Mouse (Mus musculus) kidney, adult 2 months (tissue): ENCODE data around the gene Adcy7. TPM values are rescaled to one million over a fixed set of nuclear protein-coding genes. Genes with fewer than 3 reads are reported as not detected.

Experiments
- DNase-seq: peaks from one replicate; pipeline ENCODE4 v3.0.0; 2021
- H3K27ac ChIP-seq: fragments of 200-500 bp; 2 replicates; pipeline ENCODE4 v1.5.1; 2012; ENCODE audit warnings: low read depth, low read length, control low read depth, inconsistent platforms; ENCODE audit not compliant: insufficient read depth
- H3K27me3 ChIP-seq: fragments of 200-500 bp; replicated peaks from 2 replicates; pipeline ENCODE4 v1.6.1; 2012; ENCODE audit warnings: mild to moderate bottlenecking, moderate library complexity, low read length, inconsistent platforms; ENCODE audit not compliant: control insufficient read depth, insufficient read depth
- H3K36me3 ChIP-seq: fragments of 200-500 bp; 2 replicates; pipeline ENCODE4 v1.6.1; 2012; ENCODE audit warnings: mild to moderate bottlenecking, moderate library complexity, low read length, inconsistent platforms; ENCODE audit not compliant: control insufficient read depth, insufficient read depth
- H3K4me1 ChIP-seq: fragments of 200-500 bp; 2 replicates; pipeline ENCODE4 v1.6.1; 2011; ENCODE audit warnings: low read length; ENCODE audit not compliant: control insufficient read depth, insufficient read depth
- H3K4me3 ChIP-seq: fragments of 200-500 bp; 2 replicates; pipeline ENCODE4 v1.5.1; 2011; ENCODE audit warnings: mild to moderate bottlenecking, low read depth, low read length, control low read depth; ENCODE audit not compliant: insufficient read depth
- CTCF ChIP-seq: fragments of 200-500 bp; conservative IDR thresholded peaks from 2 replicates; pipeline ENCODE4 v1.5.1; 2011; ENCODE audit warnings: low read depth, mild to moderate bottlenecking, control low read depth, low read length, moderate library complexity, mixed read lengths; ENCODE audit not compliant: insufficient read depth, insufficient read length
- POLR2A ChIP-seq: fragments of 200-500 bp; IDR thresholded peaks from one replicate; pipeline ENCODE4 v1.6.1; 2011; ENCODE audit warnings: low read depth, low read length, control low read depth
- WGBS: fragments of 180-500 bp; shearing (Covaris S2); methylation state at CpG from one replicate; pipeline ENCODE4 v1.1.7; 2018; 5-methylcytosine and 5-hydroxymethylcytosine counted together
- polyA plus RNA-seq: library from polyadenylated mRNA; depleted of rRNA; stranded (reverse); fragments of >200 nt; gene quantifications from 2 replicates; pipeline ENCODE4 v1.2.3, GENCODE M21; 2012; rRNA removed

Adcy7 gene
- polyA plus RNA-seq, 1 experiment, result 4.8 TPM

- 93% methylated on average over 2 of the region's 2 CpGs for WGBS
- Histone ChIP-seq H3K27ac (no peak overlapping the region), H3K36me3 (no peaks in the 10 kb centered on the region), H3K4me3 (no peak overlapping the region), H3K27me3 (no peaks in the 10 kb centered on the region), H3K4me1 (no peaks in the 10 kb centered on the region)
- TF ChIP-seq CTCF, result no peak
- no peak for TF ChIP-seq POLR2A
- DNase-seq, result no peak
These were observed 99.3 kb downstream of the Adcy7 start for GRCm38 (mm10) chr8:88371522-88371921.

GRCm38 (mm10) chr8:88376836-88377582 lies 104.8 kb downstream of the Adcy7 start:
- no peak for TF ChIP-seq CTCF
- H3K27ac ChIP-seq, result no peak overlapping the region
- no peaks in the 10 kb centered on the region for H3K27me3 ChIP-seq
- H3K36me3 ChIP-seq, result no peaks in the 10 kb centered on the region
- no peak overlapping the region for H3K4me3 ChIP-seq
- no peaks in the 10 kb centered on the region for H3K4me1 ChIP-seq
- 15% methylated on average over 19 of the region's 19 CpGs for WGBS
- peak; percentile 44 for DNase-seq

Other genes starting within 250 kb of the Adcy7 start
- gene Cnep1r1, start 153.6 kb upstream of the Adcy7 start, polyA plus RNA-seq, result 15.1 and 23.7 TPM in 2 replicates
- 12.9 and 15.3 TPM in 2 replicates for gene Heatr3, start 134.5 kb upstream of the Adcy7 start, polyA plus RNA-seq
- gene Tent4b, start 73.2 kb upstream of the Adcy7 start, polyA plus RNA-seq, result 26.5 and 28.8 TPM in 2 replicates
- 23.9 and 25.6 TPM in 2 replicates for gene Brd7, start 89.8 kb downstream of the Adcy7 start, polyA plus RNA-seq
- 8.6 and 9.6 TPM in 2 replicates for gene Nkd1, start 249.0 kb downstream of the Adcy7 start, polyA plus RNA-seq